Mouse (Mus musculus) embryo, embryonic 9.5 days (tissue): ENCODE measurements at regions not wholly inside any gene's neighbourhood (a gene's known extent, or its start where the extent isn't known, plus 50 kb on each side); places are given as distances from the start of the nearest gene placed in this dataset.
A peak's percentile ranks its signal among the peaks of the same experiment; 100 is the strongest.

Experiments used
- DNase-seq: peaks from one replicate; pipeline ENCODE4 v3.0.0-alpha.2; 2017; ENCODE audit errors: extremely low spot score

DNA sequence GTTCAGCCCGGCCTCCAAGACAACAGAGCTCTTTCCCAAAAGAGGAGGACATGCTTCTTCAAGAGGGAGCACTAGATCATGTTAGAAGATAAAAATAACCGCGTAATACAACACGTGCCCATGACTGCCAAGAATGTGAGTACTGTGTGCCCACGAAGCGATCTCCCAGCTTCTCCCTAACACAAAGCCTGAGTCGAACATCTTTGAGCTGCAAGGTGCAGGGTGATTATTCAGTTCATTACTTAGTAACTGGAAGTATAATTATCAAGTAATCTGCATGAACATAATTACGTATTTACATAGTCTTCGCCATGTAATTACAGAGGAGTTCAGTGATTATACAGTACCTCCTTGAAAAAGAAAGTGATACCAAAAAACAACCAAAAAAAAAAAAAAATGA is 269.7 kb downstream of the Efnb2 start:
- no peak for DNase-seq

DNA sequence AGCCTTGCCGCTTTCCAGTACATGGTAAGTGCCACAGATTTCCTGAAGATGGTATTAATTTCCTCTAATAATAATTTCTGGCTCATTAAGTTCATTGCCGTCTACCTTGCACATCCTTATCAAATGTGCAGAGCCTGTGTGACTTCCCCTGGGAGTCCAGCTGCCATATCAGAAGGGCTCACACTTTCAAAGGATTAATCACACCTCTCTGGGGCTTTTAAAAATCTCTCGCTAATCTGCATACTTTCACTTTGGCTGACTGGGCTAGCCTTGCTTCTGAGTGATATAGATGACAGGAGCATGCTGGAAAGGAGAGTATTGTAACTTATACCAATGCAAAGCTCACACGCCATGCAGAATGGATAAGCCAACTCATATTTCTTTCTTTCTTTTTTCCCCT is 282.8 kb downstream of the Efnb2 start:
- no peak for DNase-seq

DNA sequence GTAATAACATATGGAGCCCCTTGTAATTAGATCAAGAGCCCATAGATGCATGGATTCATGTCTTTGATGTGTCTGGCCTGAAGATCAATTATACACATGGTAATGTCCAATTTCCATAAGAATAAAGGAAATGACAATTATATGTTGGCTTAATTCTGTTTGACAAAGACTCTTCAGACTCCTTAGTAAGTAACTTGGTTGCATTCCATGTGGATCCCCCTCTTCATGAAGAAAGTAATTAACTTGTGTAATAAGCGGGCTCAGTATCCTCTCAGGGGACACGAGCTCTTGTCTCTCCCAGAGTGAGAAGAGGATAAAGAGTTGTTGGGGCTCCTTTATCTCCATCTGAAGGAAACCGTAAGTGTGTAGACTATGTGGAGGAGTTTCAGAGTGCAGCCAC is 284.3 kb downstream of the Efnb2 start:
- DNase-seq: no peak

DNA sequence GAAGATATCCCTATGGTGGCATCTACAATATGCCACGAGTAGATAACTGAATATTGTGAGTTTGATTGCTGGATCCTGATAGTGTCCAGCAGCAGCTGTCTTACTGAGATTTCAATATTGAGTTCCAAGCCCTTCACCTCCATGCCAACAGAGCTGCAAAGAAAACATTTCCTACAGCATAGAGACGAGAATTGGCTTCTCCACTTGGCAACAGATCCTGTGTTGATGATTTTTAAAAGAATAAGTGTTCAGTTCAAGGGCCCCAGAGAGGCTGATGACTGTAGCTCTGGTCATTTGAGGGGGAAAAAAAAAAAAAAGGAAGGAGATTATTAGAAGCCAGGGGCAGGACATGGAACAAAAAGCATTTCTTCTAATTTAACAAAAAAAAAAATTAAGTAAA is 284.7 kb downstream of the Efnb2 start:
- DNase-seq: no peak

DNA sequence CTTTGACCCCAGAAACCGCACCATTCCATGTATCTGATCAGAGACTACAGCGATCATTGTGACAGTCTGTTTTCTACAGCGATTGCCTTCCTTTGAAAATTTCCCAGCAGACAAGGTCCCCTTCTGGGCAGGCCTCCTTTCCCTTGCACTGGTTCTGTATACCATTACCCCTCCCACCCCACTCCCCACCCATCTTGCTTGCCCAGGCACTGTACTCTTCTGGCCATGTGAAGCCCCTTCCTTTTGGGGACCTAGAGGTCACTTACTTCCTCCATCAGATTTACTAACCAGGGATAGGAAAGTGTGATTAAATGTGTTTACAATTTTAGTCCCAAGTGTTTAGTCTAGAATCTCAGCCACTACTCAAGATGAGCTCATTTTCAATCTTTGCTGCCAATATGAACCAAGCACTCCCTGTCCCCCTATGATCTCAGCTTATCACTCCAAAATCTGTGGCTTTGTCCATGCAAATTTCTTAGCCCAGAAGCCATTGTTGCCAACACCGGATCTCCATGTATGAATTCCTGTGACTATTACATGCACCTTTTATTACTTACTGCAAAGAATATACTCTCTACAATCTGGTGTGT is 293.7 kb downstream of the Efnb2 start:
- DNase-seq: no peak

DNA sequence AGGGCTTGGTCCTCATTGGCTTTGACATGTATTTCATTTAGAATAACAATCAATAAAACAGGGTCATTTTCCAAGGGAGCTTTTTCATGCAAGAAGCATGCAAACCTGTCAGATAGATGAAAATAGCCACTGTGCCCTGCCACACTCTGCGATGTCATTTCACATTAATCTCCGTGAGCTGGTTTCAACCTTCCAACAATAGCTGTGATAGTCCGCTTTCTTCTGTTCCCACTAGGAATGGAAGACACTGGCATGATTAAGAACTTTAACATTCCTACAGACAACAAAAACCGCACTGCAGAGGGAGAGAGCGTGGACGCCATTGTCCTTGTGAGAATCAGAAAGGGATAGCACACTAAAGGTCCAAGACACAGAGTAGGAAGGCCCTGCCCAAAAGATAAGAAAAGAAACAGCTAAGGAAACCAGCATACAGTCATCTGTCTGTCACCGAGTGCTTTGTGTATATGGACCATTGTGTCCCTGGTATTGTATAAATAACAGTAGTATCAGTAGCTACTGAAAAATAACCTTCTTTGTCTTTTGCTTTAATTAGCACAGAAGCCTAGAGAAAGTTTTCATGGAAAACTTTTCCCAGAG is 299.0 kb downstream of the Efnb2 start:
- DNase-seq: peak; percentile 6

DNA sequence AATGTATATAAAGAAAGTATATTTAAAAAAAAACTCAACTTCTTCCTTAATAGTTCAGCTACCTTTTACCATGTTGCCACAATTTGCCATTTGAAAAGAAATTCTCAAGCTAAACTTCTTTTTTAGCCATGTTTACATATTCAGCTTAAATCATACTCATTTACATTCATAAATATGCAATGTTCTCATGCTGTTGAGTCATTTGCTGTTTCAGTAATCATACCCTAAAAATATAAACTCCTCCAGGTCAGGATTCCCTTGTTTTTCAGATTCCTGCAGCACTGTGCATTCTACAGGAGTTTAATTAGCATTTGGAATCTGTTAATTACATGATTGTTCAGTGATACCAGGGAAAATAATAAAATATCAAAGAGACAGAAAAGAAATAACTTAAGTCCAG is 300.5 kb downstream of the Efnb2 start:
- DNase-seq: no peak

DNA sequence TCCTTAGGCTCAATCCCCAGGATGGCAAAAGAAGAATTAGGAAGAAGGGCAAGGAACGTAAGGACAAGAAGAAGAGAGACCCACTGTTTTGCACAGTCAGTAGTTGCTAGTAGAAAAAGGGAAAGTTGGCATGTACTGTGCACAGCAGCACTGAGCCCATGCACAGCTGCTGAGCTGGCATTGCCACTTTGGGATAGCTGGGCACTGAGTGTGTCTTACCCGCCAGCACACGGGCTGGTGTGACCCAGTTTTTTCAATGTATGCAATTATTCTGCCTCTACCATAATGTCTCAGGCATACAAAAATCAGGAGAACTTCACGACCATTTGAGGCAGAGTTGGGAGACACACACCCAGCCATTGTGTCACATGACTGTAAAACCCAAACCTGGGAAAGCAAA is 306.1 kb downstream of the Efnb2 start:
- DNase-seq: no peak

DNA sequence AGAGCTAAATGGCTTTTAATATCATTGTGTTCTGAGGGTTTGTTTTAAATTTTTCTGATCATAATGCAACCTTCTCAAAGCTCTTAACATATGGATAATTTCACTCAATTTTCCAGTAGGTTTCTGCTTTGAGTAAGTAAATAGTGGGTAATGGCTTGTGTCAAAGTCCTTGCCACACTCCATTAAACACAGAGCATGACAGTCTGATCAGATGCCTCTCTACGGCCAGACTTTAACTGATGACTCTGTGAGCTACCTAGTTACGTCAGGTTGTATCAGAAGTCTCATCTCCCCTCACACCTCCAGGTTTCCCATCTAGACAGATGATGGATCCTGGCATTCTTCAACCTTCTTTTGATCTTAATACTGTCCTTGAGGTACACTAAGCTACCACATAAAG is 316.4 kb downstream of the Efnb2 start:
- no peak for DNase-seq

DNA sequence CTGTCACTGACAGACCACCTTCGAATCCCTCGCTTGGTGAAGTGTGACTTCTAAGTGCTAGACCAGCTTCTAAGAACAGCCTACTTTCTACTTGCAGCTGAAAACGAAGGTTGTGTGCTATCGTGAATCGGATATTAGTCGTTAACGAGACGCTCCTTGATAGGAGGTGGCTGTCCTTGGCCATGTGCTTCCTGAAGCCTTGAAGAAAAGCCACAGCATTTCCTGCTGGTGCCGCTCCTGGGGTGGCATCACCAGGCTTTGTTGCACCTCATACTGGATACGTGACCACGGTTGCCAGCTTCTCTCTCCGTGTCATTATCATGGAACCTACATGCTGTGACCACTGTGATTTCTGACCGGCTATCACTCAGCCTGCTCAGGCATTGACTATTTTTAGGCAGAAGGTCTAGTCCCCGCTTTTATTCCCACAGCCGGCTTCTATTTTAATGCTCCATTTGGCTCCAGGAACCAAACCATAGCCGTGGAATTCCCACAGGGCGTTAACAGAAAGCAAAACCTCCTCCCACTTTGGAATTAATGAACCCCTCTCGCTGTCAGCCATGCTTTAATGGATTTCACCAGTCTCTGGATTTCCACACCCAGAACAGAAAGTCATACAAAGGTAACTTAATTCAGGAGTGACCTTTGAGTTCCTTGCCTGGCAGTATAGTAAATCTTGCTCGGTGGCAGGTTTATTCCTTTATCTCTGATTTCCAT is 325.6 kb downstream of the Efnb2 start:
- DNase-seq: no peak

DNA sequence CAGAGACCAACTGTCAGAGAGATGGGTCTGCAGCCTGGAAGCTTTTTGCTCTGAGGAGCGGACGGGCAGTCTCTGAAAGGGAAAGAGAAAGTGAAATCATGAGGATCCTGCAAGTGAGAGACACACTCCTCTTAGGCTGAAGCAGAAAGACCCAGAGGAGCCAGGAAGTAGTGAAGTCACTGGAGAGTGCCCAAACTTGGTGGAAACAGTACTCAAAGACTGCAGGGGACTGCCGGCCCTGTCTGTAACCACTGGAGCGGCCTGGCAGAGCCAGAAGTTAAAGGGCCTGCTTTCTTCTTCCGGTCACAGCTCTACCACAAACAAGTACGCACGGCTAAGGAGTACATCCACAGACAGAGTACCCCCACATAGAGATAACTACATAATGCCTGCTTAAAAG is 326.5 kb downstream of the Efnb2 start:
- no peak for DNase-seq

DNA sequence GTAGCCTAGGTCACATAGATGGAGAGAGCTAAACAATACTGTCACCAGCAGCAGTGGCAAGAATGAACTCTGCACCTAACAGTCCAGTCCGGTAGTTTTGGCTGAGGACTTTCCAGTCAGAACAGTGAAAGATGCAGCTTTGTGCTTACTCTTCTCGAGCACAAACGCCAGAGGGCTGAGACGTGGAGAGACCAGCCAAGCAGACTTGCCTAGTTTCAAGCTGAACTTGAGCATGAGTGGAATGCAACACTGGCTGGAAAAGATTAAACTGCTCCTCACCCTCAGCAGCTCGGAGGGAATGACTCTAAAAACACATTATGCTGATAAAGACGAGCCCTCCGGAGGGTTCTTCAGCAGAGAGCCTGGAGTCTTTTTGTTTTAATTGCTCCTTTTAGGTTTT is 329.8 kb downstream of the Efnb2 start:
- no peak for DNase-seq

DNA sequence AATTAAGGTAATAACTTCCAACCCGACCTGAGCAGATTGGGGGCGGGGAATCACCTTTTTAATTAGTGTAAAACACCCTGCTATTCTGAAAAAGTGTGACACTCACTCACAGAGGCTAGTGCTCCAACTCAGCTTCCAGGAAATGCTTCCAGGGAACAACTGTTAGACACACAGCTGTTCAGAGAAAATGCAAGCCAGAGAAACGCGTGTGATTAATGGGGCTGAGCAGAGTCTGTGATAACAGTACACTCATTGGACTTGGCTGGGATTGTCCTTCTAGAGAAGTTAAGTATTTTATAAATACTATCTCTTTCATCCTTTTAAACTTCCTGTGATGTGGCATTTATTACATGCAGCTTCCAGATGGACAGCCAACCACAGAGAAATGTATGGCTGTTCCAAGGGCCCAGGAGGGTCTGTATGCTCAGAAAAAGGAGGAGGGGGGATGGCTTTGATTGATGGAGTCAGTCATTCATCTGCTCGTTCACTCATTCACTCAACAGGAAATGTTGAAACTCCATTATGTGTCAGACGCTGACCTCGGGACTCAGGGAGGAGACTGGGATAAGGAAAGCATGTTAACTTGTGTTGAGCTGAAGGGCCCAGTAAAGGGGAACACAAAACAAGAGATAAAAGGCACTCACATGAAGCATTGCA is 332.9 kb downstream of the Efnb2 start:
- DNase-seq: no peak

DNA sequence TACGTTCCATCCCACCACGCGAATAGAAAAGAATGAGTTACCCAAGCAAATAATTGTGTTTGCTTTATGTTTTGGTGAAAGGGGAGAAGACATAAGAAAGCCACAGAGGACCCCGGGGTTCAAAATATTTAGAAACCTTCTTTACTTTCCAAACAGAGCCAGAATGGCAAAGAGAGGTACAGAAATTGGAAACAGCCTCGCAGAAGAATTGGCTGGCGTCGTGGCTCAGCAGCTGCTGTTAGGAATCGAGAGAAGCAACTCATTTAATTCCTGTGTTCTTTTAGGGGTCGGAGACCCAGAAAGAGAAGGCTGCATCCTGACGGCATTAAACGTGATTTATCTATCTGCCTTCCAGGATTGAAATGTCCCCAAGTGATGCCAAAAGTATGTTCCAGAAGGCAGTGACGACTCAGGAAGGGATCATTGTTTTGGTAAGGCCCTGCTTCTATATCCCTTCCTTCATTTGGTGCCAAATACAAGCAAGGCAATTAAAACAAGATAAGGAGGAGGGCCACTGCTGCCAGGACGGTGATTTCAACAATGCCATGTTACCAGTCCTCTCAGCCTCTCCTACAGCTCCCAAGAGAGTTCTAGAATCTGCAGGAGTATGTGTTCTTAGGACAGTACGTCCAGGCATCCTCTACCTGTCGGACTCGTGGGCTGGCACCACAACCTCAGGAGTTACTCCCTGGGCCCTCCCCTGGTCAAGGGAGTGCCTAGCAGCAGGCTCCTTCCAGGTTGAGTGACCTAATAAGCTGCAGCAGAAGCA is 334.8 kb downstream of the Efnb2 start:
- no peak for DNase-seq

DNA sequence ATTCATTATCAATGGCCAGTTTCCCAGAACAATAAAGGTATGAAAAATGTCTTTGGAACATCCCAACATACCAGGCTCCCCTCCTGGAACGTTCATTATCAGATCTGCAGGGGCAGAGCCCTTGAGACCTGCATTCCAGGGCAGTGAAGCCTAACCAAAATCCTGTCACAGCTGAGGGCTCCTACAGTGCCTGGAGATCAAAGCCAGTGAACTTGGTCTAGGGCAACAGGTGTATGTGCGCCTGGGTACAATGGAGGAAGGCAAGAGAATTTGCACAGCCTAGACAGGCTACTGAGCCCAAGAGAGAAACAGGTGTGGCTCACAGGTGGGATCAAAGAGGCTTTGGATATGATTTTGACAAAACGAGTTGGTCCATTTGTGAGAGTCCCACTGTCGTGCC is 335.6 kb downstream of the Efnb2 start:
- no peak for DNase-seq

DNA sequence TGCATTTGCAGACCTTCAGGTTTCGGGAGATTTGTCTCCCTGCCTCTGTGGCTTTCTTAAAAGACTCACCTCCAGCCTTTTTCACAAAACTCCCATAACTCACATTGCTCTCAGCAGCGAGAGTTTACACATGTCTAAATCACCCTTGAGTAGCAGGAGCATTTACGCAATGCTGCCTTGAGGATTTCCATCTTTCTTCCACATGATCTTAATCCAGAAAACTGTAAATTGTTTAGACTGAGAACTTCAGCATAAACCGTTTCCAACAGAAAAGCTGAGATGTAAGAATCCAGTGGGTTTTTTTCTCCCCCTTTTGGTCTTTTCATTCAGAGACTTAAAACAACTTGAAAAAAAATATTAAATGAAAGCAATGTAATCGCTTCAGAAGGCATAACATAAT is 336.5 kb downstream of the Efnb2 start:
- DNase-seq: no peak

DNA sequence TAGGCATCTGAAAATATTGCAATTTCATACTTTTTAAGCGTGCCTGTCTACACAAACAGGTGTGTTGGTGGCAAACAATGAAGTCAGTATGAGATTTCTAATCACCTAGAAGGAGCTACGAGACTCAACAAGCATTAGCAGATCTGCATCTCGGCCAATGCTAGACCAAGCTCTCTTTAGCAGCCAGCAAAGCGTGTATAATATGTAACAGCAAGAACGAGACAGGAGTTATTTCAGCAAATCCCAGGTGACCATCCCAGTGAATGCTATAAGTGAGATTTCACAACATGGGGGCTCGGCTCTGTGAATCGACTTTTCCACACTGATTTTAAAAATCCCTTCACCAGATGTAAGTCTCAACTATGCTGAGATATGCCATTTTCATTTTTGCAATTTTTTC is 352.8 kb downstream of the Efnb2 start:
- no peak for DNase-seq

DNA sequence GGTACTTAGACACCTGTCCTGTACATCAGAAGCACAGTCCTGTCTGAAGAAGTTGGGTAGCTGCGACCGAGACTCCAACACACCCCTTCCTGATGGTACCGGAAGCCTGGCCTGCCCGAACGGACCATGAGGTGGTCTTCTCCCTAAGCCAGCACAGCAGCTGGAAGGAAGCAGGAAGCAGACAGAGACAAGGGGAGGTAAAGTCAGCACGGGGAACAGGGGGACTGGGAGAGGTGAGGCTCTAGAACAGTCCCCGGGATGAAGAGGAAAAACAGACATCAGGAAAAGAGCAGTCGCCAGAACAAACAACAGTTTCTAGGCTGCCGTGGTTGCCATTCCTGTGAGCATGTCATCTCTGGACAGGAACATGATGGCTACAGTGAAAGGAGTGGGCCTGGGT is 353.6 kb downstream of the Efnb2 start:
- DNase-seq: no peak

DNA sequence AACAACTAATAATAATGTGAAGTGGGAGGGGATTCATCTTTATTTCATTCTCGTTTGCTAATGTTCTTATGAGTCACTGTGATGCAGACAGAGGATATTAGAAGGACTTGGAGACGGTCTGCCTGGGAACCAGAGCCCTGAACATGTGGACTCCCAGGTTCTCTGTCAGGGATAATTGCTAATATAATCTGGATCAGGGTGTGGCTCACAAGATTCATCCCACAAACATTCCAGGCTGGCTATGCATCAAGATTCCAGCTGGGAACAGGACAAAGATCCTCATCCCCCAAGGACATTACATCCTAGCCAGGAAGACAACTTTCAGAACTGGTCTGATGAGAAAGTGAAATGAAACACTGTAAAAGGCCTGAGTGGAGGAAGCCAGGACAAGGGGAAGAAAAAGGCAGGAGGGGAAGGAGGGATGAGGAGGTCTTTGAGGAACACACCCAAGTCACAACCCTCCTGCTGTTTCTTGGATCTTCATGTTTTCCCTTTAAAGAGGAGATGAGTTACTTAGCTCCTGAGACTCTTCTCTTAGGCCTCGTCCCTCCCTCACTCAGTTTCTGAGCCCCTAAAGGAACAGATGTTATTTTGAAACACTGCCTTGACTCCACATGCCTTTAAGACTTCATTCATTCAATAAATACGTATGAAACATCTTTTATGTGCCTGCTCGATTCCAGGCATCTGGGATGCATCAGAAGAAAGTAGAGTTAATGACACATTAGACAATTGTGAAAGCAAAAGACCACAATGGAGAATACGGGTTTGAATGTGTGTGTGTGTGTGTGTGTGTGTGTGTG is 360.9 kb downstream of the Efnb2 start:
- DNase-seq: no peak

DNA sequence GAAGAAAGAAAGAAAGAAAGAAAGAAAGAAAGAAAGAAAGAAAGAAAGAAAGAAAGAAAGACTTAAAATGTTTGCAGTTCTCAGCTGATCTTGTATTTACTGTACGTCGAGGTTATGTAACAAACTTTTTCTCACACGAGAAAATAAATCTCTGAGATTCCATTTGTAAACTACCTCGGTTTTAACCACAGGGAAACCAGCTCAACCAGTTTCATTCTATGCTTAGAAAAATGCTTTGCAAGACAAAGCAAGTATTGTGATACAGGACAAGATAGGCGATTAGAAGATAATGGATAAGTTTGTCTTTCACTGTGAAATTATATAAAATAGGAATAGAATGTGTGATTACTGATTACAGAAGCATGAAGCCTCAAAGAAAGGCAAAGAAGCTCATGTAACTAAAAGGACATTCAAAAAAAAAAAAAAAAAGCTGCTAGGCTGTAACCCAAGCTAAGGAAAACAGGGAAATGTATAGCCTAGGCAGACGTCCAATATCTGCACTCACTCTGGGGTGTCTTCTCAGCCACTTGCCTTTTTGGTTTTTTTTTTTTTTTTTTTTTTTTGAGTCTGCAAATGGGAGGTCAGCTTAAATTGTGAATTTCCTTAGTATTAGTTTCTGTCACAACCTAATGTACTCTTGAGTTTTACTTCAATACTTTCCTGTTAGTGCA is 368.3 kb downstream of the Efnb2 start:
- DNase-seq: no peak

DNA sequence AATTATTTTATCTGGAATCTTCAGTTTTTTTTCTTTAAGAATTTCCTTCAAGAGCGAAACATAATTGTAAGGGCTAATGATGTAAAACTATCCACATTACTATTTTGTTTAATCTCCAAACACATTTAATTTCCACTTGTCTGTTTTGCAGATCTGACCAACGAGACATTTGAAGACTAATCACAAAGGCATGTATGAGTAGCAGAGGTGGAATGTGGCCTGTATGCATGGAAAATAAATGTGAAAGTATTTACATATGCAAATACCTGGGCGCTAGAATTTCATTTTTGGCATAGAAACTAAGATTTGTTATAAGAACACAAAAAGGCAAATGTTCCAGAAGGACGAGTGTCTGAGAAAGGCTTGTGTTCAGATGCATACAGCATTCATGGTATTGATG is 375.2 kb downstream of the Efnb2 start:
- DNase-seq: no peak
